Mouse (Mus musculus): ENCODE results near the gene Fbh1.

DNA sequence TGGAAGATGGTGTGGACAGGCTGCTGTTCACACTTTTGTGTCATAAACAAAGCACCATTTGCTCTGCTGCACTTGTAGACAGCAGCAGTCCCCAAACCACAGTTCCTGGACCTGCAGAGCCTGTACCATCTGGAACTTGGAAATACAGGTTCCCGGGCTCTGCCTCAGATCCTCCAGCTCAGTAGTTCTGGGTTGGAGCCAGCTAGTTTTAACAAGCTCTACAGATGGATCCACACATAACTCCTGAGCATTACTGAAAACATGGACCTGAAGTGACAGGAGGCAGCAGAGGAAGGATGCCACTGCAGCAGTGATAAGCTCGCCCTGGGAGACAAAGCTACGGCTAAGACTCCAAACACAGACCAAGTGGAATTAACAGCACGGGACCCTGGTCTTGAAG is 62.8 kb downstream of the Fbh1 start:
- TF ChIP-seq CTCF (IDR thresholded peaks at IDR 0.05) (no peak), EP300 (IDR thresholded peaks at IDR 0.05) (no peak)

Data from lung, postnatal 0 days (tissue).